Mouse (Mus musculus) olfactory bulb, adult 2 months (tissue): ENCODE measurements around the gene Tnfrsf25.

Experiments used
- CTCF ChIP-seq: fragments of 200-500 bp; IDR thresholded peaks from 2 replicates; pipeline ENCODE4 v1.5.1; 2012; ENCODE audit warnings: low read depth, mild to moderate bottlenecking, low read length, moderate library complexity; ENCODE audit not compliant: insufficient read depth
- POLR2A ChIP-seq: fragments of 200-500 bp; IDR thresholded peaks from 2 replicates; pipeline ENCODE4 v1.6.1; 2012; ENCODE audit warnings: mild to moderate bottlenecking, low read depth, low read length, moderate library complexity; ENCODE audit not compliant: insufficient read depth

GRCm38 (mm10) chr4:152092751-152093293, 22.9 kb upstream of the Tnfrsf25 start:
- no peak for TF ChIP-seq CTCF
- no peak for TF ChIP-seq POLR2A
